Mouse (Mus musculus) small intestine, adult 2 months (tissue): ENCODE results near the gene Cebpe. TPM values are rescaled to one million over a fixed set of nuclear protein-coding genes. Genes with fewer than 3 reads are reported as not detected.

Experiments
- H3K27ac ChIP-seq: fragments of 200-500 bp; 2 replicates; pipeline ENCODE4 v1.5.1; 2012; ENCODE audit warnings: low read depth, low read length, control low read depth, inconsistent platforms; ENCODE audit not compliant: insufficient read depth
- H3K27me3 ChIP-seq: fragments of 200-500 bp; 2 replicates; pipeline ENCODE4 v1.6.1; 2012; ENCODE audit warnings: mild to moderate bottlenecking, moderate library complexity, low read length, inconsistent platforms; ENCODE audit not compliant: control insufficient read depth, insufficient read depth
- H3K36me3 ChIP-seq: fragments of 200-500 bp; 2 replicates; pipeline ENCODE4 v1.6.1; 2012; ENCODE audit warnings: mild to moderate bottlenecking, low read length, control low read depth, inconsistent platforms; ENCODE audit not compliant: control insufficient read depth, insufficient read depth
- H3K4me1 ChIP-seq: fragments of 200-500 bp; 2 replicates; pipeline ENCODE4 v1.6.1; 2012; ENCODE audit warnings: low read length, inconsistent platforms, mixed read lengths; ENCODE audit not compliant: control insufficient read depth, insufficient read depth, insufficient read length
- H3K4me3 ChIP-seq: fragments of 200-500 bp; 2 replicates; pipeline ENCODE4 v1.5.1; 2012; ENCODE audit warnings: low read depth, mild to moderate bottlenecking, control low read depth, inconsistent platforms, low read length, moderate library complexity
- CTCF ChIP-seq: fragments of 200-500 bp; IDR thresholded peaks from 2 replicates; pipeline ENCODE4 v1.5.1; 2012; ENCODE audit warnings: low read depth, mild to moderate bottlenecking, control low read depth, inconsistent platforms, low read length, moderate library complexity, mixed read lengths; ENCODE audit not compliant: insufficient replicate concordance, insufficient read length; ENCODE audit errors: extremely low read depth
- POLR2A ChIP-seq: fragments of 200-500 bp; IDR thresholded peaks from 2 replicates; pipeline ENCODE4 v1.6.1; 2012; ENCODE audit warnings: low read depth, mild to moderate bottlenecking, control low read depth, inconsistent platforms, low read length, moderate library complexity
- WGBS: fragments of 180-500 bp; shearing (Covaris S2); methylation state at CpG from one replicate; pipeline ENCODE4 v1.1.7; 2018; 5-methylcytosine and 5-hydroxymethylcytosine counted together
- polyA plus RNA-seq: library from polyadenylated mRNA; depleted of rRNA; stranded (reverse); fragments of >200 nt; gene quantifications from 2 replicates; pipeline ENCODE4 v1.2.3, GENCODE M21; 2012

Cebpe gene
- polyA plus RNA-seq, 1 experiment, result 4.2 TPM

DNA sequence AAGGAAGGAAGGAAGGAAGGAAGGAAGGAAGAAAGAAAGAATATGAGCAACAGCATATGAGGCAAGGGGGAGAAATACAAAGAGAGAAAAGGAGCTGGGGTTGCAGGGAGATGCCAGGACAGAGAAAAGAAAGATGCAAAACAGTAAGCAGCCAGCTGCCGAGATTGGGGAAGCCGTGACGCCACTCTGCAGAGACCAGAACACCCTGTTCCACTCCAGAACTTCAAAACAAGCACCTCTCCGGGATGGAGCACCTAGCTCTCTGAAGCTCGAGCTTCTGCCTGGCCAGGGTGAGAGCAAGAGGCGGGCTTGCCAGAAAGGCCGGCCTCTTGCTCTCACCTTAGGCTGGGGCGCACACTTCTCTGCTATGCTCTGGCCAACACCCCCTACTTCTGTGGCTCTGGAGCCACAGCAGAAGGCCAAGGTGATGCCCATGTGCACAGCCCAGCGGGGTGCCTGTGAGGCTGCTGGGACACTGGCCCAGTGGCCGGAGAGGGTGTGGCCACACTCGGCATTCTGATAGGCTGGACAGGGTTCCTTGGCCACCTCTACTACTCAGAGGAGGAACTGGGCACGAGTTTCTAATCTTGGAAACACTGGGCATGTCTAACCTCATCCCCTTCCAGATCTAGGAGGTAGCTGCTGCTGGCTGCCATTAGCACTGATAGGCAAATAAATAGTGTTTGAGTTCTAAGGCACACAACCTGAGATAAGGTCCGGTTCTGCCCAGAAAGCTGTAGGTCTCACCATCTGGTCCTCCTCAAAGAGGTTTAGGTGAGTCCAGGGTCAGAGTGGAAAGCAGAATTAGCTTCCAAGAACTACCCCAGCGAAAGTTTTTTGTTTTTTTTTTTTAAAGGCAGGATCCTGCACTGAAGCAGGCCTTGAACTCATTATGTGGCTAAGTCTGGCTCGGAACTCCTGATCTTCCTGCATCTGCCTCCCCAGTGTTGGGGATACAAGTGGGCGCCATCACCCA, 36.3 kb upstream of the Cebpe start:
- WGBS, result 75% methylated on average over 16 of the region's 16 CpGs
- Histone ChIP-seq H3K4me3 (no peak overlapping the region), H3K27me3 (no peaks in the 10 kb centered on the region), H3K4me1 (peaks cover 18% of the 10 kb centered on the region), H3K36me3 (peaks cover 21% of the 10 kb centered on the region), H3K27ac (no peak overlapping the region)
- TF ChIP-seq POLR2A (no peak), CTCF (no peak)

DNA sequence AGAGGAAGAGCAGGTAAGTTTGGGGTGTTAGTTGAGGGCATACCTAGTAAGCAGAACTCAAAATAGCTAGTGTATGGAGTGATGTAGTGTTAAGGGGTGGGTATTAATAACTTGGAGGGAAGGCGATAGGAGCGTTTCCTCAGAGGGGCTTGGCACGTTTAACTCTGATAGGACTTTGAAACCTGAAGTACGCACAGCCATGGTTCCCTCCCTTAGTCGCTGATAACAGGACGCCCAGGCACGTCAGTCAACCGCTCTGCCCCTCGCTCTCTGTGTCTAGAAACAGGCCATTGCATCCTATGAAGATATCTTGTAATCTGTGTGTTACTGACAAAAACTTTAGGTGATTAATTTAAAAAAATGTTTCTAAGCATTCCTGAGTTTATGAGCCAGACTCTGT, 34.1 kb upstream of the Cebpe start:
- Histone ChIP-seq H3K27me3 (no peaks in the 10 kb centered on the region), H3K27ac (0 out of 2 replicates have a peak overlapping the region, but pooled peaks have one; percentile 16), H3K4me3 (no peak overlapping the region), H3K4me1 (peaks cover 34% of the 10 kb centered on the region), H3K36me3 (peaks cover 15% of the 10 kb centered on the region; the same call in 1 of the 2 replicates)
- 27% methylated on average over 9 of the region's 9 CpGs for WGBS
- TF ChIP-seq CTCF, result no peak
- TF ChIP-seq POLR2A, result no peak

GRCm38 (mm10) chr14:54744473-54744872, 32.5 kb upstream of the Cebpe start:
- TF ChIP-seq CTCF (no peak), POLR2A (no peak)
- H3K27ac ChIP-seq, result no peak overlapping the region; the same call in 1 of the 2 replicates
- H3K4me3 ChIP-seq, result no peak overlapping the region
- WGBS, result 21% methylated on average over 8 of the region's 8 CpGs
- H3K36me3 ChIP-seq, result peaks cover 8% of the 10 kb centered on the region; the same call in 1 of the 2 replicates
- no peaks in the 10 kb centered on the region for H3K27me3 ChIP-seq
- peaks cover 34% of the 10 kb centered on the region for H3K4me1 ChIP-seq

GRCm38 (mm10) chr14:54742375-54742774, 30.4 kb upstream of the Cebpe start:
- H3K4me1 ChIP-seq, result peaks cover 37% of the 10 kb centered on the region
- H3K27ac ChIP-seq, result peak overlapping the region; percentile 65
- no peak overlapping the region for H3K4me3 ChIP-seq
- no peak for TF ChIP-seq POLR2A
- TF ChIP-seq CTCF, result no peak
- peaks cover 14% of the 10 kb centered on the region for H3K36me3 ChIP-seq
- no peaks in the 10 kb centered on the region for H3K27me3 ChIP-seq
- WGBS, result 23% methylated on average over 2 of the region's 2 CpGs

DNA sequence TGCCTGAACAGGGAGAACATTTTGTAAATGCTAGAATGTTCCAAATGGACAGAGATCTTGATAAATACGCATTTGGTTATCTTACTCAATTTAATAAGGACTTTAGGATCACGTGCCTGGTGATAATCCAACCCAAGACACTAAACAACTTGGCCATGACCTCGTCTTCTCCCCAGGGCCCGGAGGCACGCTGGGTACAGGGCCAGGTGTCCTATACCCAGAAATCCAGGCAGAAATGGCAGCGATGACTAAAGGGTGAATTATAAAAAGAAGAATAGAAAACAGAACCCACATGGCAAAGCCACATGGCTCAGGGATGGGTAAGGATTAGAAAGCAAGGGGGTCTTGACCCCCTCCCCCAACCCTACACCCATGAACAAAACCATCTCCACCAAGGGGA, 29.7 kb upstream of the Cebpe start:
- WGBS, result 37% methylated on average over 6 of the region's 6 CpGs
- Histone ChIP-seq H3K4me3 (no peak overlapping the region), H3K27me3 (no peaks in the 10 kb centered on the region), H3K27ac (peak overlapping the region; percentile 65), H3K4me1 (peaks cover 41% of the 10 kb centered on the region), H3K36me3 (peaks cover 14% of the 10 kb centered on the region)
- TF ChIP-seq CTCF (no peak), POLR2A (no peak)

- peaks cover 14% of the 10 kb centered on the region for H3K36me3 ChIP-seq
- H3K27ac ChIP-seq, result no peak overlapping the region
- WGBS, result 90% methylated on average over 10 of the region's 10 CpGs
- no peak overlapping the region for H3K4me3 ChIP-seq
- no peaks in the 10 kb centered on the region for H3K27me3 ChIP-seq
- H3K4me1 ChIP-seq, result peaks cover 29% of the 10 kb centered on the region
- no peak for TF ChIP-seq CTCF
- TF ChIP-seq POLR2A, result no peak
Observed at GRCm38 (mm10) chr14:54737634-54738033, 25.7 kb upstream of the Cebpe start.
